Mouse (Mus musculus) limb, embryonic 12.5 days (tissue): Measurements from ENCODE around the gene Olfr685. TPM values are rescaled to one million over a fixed set of nuclear protein-coding genes. Genes with fewer than 3 reads are reported as not detected.

Experiments used
- ATAC-seq: fragments of 200-750 bp; cut with Nextera tagmentation; 2 replicates; pipeline ENCODE4 v1.8.0; 2017; ENCODE audit warnings: low read depth, moderate TSS enrichment; ENCODE audit not compliant: insufficient number of reproducible peaks, insufficient read depth, low FRiP score, low TSS enrichment
- H3K27ac ChIP-seq: fragments of 300-500 bp; sonication (generic); 2 replicates; pipeline ENCODE4 v1.5.1; 2016; ENCODE audit warnings: mild to moderate bottlenecking, moderate library complexity
- H3K27me3 ChIP-seq: fragments of 300-500 bp; sonication (generic); 2 replicates; pipeline ENCODE4 v1.6.1; 2016; ENCODE audit warnings: mild to moderate bottlenecking, moderate library complexity
- H3K36me3 ChIP-seq: fragments of 300-500 bp; sonication (generic); 2 replicates; pipeline ENCODE4 v1.6.1; 2016; ENCODE audit warnings: mild to moderate bottlenecking, moderate library complexity
- H3K4me1 ChIP-seq: fragments of 300-500 bp; sonication (generic); replicated peaks from 2 replicates; pipeline ENCODE4 v1.6.1; 2016
- H3K4me2 ChIP-seq: fragments of 300-500 bp; sonication (generic); 2 replicates; pipeline ENCODE4 v1.6.1; 2016; ENCODE audit warnings: mild to moderate bottlenecking, moderate library complexity
- H3K4me3 ChIP-seq: fragments of 300-500 bp; sonication (generic); replicated peaks from 2 replicates; pipeline ENCODE4 v1.5.1; 2016; ENCODE audit warnings: mild to moderate bottlenecking
- H3K9ac ChIP-seq: fragments of 300-500 bp; sonication (generic); replicated peaks from 2 replicates; pipeline ENCODE4 v1.6.1; 2016; ENCODE audit warnings: mild to moderate bottlenecking, moderate library complexity
- H3K9me3 ChIP-seq: fragments of 300-500 bp; sonication (generic); 2 replicates; pipeline ENCODE4 v1.6.1; 2016; ENCODE audit warnings: mild to moderate bottlenecking, moderate library complexity
- WGBS: fragments of 180-500 bp; shearing (Covaris S2); methylation state at CpG from one replicate; pipeline ENCODE4 v1.1.7; 2016; 5-methylcytosine and 5-hydroxymethylcytosine counted together
- polyA plus RNA-seq: library from polyadenylated mRNA; unstranded; fragments of >200 nt; fragmentation: Nextera tagmentation; extraction: Ambion mirVana; gene quantifications from 2 replicates; pipeline ENCODE4 v1.2.1, GENCODE M21; 2016

Gene Olfr685
- polyA plus RNA-seq = not detected in 2 replicates

DNA sequence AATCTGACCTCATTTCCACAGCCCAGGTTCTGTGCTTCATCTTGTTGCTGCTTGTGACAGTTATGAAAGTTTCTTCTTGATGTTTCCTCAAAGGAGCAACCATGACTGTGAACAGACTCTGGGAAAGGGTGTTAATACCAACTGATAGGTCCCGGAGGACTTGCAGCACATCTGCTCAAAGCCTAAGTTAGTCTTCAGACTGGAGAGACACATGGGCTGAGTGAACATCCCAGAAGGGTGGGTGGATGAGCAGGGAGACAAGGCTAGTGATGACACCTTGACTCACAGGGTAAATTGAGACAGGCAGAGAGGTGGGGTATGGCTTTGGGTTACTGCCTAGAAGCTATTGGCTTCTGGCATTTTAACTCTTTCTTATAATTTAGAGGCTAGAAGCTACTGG lies at the start of gene Olfr685:
Gene Olfr685 (minus strand): TSS at position 101 of the 400 bp plus-strand sequence.
- Histone ChIP-seq H3K27ac (no peak within 1 kb of the TSS), H3K4me1 (no peaks in the 10 kb centered on the region), H3K36me3 (no peaks in the 10 kb centered on the region), H3K4me3 (no peak within 1 kb of the TSS), H3K4me2 (no peak within 1 kb of the TSS), H3K27me3 (no peaks in the 10 kb centered on the region), H3K9me3 (no peaks in the 10 kb centered on the region), H3K9ac (no peak within 1 kb of the TSS)
- ATAC-seq = no peak
- WGBS = 79% methylated on average over 1 of the region's 1 CpGs

DNA sequence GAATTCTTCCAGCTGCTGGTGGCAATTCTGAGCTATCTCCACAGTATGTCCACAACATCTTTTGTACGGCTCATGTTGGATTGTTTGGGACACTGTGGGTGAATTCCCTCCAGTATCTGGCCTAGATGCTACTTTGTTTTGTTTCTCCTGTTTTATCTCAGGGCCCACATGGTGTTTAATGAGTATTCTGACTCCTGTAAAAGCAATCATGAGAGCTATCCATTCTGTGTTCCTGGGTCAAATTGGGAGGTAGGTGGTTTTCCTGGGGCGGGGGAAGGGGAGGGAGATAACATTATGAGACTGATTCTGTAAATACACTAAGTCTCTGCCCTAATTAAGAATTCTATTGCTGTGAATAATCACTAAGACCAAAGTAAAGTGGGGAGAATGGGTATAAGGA lies 43.6 kb upstream of the Olfr685 start:
- no peak overlapping the region for H3K4me2 ChIP-seq
- H3K4me3 ChIP-seq = no peak overlapping the region
- no peak for ATAC-seq
- H3K4me1 ChIP-seq = no peaks in the 10 kb centered on the region
- H3K27ac ChIP-seq = no peak overlapping the region
- H3K36me3 ChIP-seq = no peaks in the 10 kb centered on the region
- H3K9me3 ChIP-seq = no peaks in the 10 kb centered on the region
- H3K27me3 ChIP-seq = no peaks in the 10 kb centered on the region
- no peak overlapping the region for H3K9ac ChIP-seq
- WGBS = 86% methylated on average over 2 of the region's 2 CpGs

DNA sequence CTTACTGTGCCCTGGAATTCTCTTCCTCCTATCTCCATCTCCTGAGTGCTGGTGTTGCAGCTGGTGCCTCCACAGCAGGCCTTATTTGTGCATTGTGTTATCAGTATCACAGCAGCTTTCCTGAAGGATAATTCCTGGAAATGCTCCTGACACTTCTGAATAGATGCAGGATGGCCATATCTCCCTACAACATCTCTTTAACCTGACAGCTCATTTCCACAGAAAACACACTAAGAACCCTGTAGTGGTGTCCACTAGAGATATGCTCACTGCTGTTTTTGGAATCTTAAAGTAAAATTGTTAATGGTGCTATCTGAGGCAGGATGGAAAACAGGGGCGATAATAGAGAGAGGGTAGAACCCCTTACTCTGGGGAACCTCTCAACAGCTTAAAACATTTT lies 42.3 kb upstream of the Olfr685 start:
- H3K9ac ChIP-seq = no peak overlapping the region
- H3K4me1 ChIP-seq = no peaks in the 10 kb centered on the region
- H3K9me3 ChIP-seq = no peaks in the 10 kb centered on the region
- H3K27ac ChIP-seq = no peak overlapping the region
- no peaks in the 10 kb centered on the region for H3K27me3 ChIP-seq
- no peak for ATAC-seq
- H3K36me3 ChIP-seq = no peaks in the 10 kb centered on the region
- no peak overlapping the region for H3K4me2 ChIP-seq
- 81% methylated on average over 1 of the region's 1 CpGs for WGBS
- H3K4me3 ChIP-seq = no peak overlapping the region

DNA sequence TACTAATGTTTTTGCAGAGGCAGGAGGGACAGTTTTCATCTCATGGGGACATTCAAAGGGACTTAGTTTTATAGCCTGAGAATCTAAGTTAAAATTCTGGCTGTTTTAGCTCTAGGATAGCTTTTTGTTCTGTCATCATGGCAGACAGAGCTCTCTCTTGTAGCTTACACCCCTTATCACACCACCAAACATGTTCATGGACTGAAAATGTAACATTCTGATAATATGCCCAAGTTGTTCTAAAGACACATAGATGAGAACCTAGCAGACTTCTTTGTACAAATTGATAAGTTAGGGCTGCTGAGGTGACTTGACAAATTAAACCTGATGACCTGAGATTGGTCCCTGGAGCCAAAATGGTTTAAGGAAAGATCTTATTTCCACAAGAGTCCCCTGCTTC lies 40.9 kb upstream of the Olfr685 start:
- Histone ChIP-seq H3K4me1 (no peaks in the 10 kb centered on the region), H3K9me3 (no peaks in the 10 kb centered on the region)

DNA sequence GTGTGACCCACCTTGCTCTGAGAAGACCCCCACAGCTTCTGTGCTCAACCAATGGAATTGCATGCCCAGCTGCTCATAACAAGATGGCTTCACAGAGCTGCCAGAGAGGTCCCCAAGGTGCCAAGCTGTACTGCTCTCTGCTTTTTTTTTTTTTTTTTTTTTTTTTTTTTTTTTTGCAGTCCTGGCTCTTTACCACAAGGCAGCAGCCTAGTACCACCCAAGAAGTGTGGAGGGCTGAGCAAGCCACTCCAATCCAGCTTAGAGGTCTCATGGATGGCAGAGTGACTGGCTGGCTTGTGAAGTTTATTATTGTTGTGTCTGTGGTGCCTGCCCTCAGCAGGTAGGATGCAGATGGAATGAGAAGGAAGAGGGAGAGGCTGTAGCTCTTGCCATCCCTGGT lies 40.3 kb upstream of the Olfr685 start:
- no peaks in the 10 kb centered on the region for H3K36me3 ChIP-seq

More for the DNA sequence above, 40.9 kb upstream of the Olfr685 start:
- no peak overlapping the region for H3K9ac ChIP-seq
- no peak overlapping the region for H3K4me2 ChIP-seq
- H3K36me3 ChIP-seq = no peaks in the 10 kb centered on the region
- no peak overlapping the region for H3K4me3 ChIP-seq
- H3K27me3 ChIP-seq = no peaks in the 10 kb centered on the region
- no peak for ATAC-seq
- H3K27ac ChIP-seq = no peak overlapping the region

DNA sequence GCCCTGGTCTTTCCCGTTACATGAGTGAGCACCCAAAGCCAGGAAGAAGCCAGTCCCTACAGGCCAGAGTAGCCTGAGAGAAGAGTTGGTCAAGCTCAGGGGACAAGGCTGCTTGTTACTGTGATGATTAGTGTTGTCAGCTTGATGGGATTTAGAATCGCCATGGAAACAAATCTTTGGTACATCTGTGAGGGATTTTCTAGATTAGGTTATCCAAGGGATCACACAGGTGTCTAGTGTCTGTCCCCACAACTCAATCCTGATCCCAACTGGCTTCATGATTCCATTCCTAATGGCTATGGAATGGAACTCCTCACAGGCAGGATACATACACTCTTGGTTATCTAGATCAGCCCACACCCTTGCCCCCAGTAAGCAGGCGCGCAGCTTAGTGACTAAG lies 32.5 kb upstream of the Olfr685 start:
- Histone ChIP-seq H3K27me3 (no peaks in the 10 kb centered on the region), H3K36me3 (no peaks in the 10 kb centered on the region), H3K4me2 (no peak overlapping the region), H3K4me3 (no peak overlapping the region), H3K27ac (no peak overlapping the region), H3K9ac (no peak overlapping the region), H3K9me3 (no peaks in the 10 kb centered on the region), H3K4me1 (no peaks in the 10 kb centered on the region)
- 77% methylated on average over 4 of the region's 4 CpGs for WGBS
- ATAC-seq = no peak

More for the DNA sequence above, 40.3 kb upstream of the Olfr685 start:
- Histone ChIP-seq H3K4me2 (no peak overlapping the region), H3K27ac (no peak overlapping the region), H3K4me3 (no peak overlapping the region), H3K27me3 (no peaks in the 10 kb centered on the region), H3K9me3 (no peaks in the 10 kb centered on the region), H3K4me1 (no peaks in the 10 kb centered on the region), H3K9ac (no peak overlapping the region)
- no peak for ATAC-seq

DNA sequence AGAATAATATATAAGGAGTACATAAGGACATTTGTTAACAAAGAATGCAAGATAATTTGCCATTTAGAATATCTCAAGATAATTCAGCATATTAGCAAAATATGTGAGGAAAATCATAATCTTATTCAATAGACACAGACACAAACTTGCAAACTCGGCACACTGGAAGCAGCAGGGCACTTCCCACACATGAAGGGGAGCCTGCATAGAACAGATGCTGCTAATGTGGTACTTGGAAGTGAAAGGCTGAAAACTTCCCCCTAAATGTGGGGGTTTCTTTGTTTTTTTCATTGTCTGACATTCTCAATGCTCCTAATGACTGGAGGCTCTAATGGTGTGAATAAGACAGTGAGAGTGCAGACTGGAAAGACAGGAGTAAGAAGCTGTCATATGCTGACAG lies 28.9 kb upstream of the Olfr685 start:
- Histone ChIP-seq H3K9me3 (no peaks in the 10 kb centered on the region), H3K4me3 (no peak overlapping the region), H3K4me2 (no peak overlapping the region), H3K9ac (no peak overlapping the region), H3K4me1 (no peaks in the 10 kb centered on the region), H3K27me3 (no peaks in the 10 kb centered on the region), H3K36me3 (no peaks in the 10 kb centered on the region), H3K27ac (no peak overlapping the region)
- WGBS = 55% methylated on average over 1 of the region's 1 CpGs
- no peak for ATAC-seq

DNA sequence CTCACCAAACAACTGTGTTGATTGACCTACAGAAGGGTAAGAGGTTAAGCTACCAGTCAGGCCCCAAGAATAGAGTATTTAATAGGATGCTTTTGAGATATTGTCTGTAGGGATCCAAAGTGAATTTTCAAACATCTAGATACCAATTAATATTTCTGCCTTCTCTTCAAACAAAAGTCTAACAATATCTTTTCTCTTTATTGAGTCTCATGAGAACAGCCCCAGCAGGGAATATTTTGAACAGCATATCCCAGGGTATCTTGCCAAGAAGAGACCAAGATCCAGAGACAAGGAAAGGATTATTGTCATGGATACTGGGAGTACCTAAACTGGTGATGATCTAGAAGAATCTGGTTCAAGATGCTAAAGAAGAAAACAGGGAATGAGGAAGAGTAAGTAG lies 21.6 kb upstream of the Olfr685 start, which contains the start of gene Olfr686:
Gene Olfr686 (minus strand): TSS at position 101 of the 400 bp plus-strand sequence.
- no peak within 1 kb of the TSS for H3K9ac ChIP-seq
- H3K4me1 ChIP-seq = no peaks in the 10 kb centered on the region
- ATAC-seq = no peak

DNA sequence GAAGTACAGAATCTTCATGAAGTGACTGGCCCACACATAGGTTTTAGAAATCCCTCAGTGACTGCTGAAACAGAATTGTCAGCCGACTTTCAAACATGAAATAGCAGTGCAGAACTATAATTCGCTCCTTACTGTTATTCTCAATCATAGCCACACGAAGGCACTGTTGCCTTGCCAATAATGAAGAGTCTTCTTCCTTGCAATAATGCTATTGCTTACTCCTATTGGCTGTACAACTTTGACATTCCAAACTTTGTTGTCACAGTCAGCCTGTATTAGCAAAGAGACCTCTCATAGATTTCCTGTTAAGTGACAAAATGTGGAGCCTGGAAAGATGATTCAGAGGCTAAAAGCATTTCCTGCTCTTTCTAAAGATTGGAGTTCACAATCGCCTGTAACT lies 15.0 kb downstream of the Olfr685 start:
- 49% methylated on average over 4 of the region's 4 CpGs for WGBS

More for the DNA sequence above, 21.6 kb upstream of the Olfr685 start, which contains the start of gene Olfr686:
- H3K4me3 ChIP-seq = no peak within 1 kb of the TSS
- no peak within 1 kb of the TSS for H3K4me2 ChIP-seq
- no peaks in the 10 kb centered on the region for H3K27me3 ChIP-seq
- no peaks in the 10 kb centered on the region for H3K9me3 ChIP-seq
- H3K36me3 ChIP-seq = no peaks in the 10 kb centered on the region
- no peak within 1 kb of the TSS for H3K27ac ChIP-seq

DNA sequence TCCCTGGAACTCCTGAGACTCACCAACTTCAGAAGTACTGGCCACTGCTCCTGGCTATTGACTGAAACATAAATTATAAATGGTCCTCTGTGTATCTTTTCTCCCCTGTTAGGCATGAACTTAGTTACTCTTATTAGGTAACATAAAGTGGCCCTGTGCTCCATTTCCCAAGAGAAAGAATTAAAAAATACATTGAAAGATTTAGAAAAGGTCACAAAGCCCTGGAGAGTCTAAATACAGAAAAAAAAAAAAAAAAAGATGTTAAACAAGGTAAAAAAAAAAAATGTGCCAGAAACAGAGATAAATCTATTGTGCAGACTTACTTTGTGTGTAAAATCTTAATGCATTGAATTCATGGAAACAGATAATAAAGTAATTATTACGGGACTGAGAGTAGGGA lies 22.3 kb downstream of the Olfr685 start, which contains the start of gene Olfr684:
Gene Olfr684 (minus strand): TSS at position 101 of the 400 bp plus-strand sequence.
- no peaks in the 10 kb centered on the region for H3K4me1 ChIP-seq
- H3K27ac ChIP-seq = no peak within 1 kb of the TSS
- H3K4me3 ChIP-seq = no peak within 1 kb of the TSS
- no peak within 1 kb of the TSS for H3K9ac ChIP-seq
- H3K4me2 ChIP-seq = no peak within 1 kb of the TSS
- ATAC-seq = no peak
- H3K36me3 ChIP-seq = no peaks in the 10 kb centered on the region
- no peaks in the 10 kb centered on the region for H3K9me3 ChIP-seq
- WGBS = 63% methylated on average over 1 of the region's 1 CpGs
- H3K27me3 ChIP-seq = no peaks in the 10 kb centered on the region

More for the DNA sequence above, 15.0 kb downstream of the Olfr685 start:
- no peaks in the 10 kb centered on the region for H3K9me3 ChIP-seq
- no peak overlapping the region for H3K4me3 ChIP-seq
- no peak for ATAC-seq
- no peaks in the 10 kb centered on the region for H3K27me3 ChIP-seq
- H3K4me1 ChIP-seq = no peaks in the 10 kb centered on the region
- no peak overlapping the region for H3K4me2 ChIP-seq
- no peak overlapping the region for H3K9ac ChIP-seq
- H3K36me3 ChIP-seq = no peaks in the 10 kb centered on the region
- H3K27ac ChIP-seq = no peak overlapping the region

DNA sequence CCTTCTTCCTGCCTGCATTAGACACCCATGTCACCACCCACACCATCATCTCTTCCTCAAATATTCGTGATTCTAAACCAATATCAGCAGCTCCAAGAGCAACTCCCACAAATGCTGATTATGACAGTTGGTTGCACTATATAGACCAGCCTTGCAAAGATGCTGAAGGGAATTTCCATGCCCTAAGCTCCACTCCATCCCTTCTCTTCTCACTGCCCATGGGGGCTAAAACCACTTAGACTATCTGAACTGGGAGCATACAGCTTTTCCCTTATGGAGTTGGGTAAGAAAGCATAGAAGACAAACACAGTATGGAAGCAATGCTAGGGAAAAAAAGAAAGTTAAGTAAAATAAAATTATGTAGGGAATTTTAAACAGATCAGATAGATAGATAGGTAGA lies 38.9 kb downstream of the Olfr685 start, which contains the start of gene Olfr683:
Gene Olfr683 (minus strand): TSS at position 101 of the 400 bp plus-strand sequence.
- H3K4me1 ChIP-seq = no peaks in the 10 kb centered on the region
- H3K4me3 ChIP-seq = no peak within 1 kb of the TSS
- no peaks in the 10 kb centered on the region for H3K9me3 ChIP-seq
- H3K36me3 ChIP-seq = no peaks in the 10 kb centered on the region
- H3K9ac ChIP-seq = no peak within 1 kb of the TSS
- ATAC-seq = no peak
- WGBS = 81% methylated on average over 1 of the region's 1 CpGs
- no peak within 1 kb of the TSS for H3K4me2 ChIP-seq
- no peak within 1 kb of the TSS for H3K27ac ChIP-seq
- no peaks in the 10 kb centered on the region for H3K27me3 ChIP-seq

DNA sequence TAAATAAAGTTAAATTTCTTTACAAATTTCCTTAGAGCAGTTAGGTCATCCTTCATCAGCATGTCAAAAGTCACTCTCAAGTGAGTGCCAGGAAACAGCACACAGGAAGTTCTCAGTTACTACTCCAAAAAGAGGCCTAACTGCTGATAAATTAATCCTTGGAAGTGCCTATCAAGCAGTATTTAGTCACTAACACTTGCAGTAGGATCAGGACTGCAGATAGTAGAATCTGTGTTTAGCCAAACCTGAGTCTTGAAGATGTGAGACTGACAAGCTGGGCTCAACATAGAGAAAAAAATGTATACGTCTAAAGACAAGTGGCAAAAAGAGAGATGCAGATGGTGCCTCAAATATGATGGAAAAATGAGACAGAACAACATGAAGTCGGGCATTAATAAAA lies 44.5 kb downstream of the Olfr685 start:
- 80% methylated on average over 2 of the region's 2 CpGs for WGBS
- Histone ChIP-seq H3K9ac (no peak overlapping the region), H3K27ac (no peak overlapping the region), H3K4me1 (no peaks in the 10 kb centered on the region), H3K4me3 (no peak overlapping the region), H3K4me2 (no peak overlapping the region), H3K9me3 (no peaks in the 10 kb centered on the region), H3K27me3 (no peaks in the 10 kb centered on the region), H3K36me3 (no peaks in the 10 kb centered on the region)
- ATAC-seq = no peak
